Mouse (Mus musculus): Measurements from ENCODE around the gene Galnt6. TPM values are rescaled to one million over a fixed set of nuclear protein-coding genes. Genes with fewer than 3 reads are reported as not detected.

Galnt6 gene
- polyA plus RNA-seq, 1 experiment from 2014 or later: 1.6 TPM

DNA sequence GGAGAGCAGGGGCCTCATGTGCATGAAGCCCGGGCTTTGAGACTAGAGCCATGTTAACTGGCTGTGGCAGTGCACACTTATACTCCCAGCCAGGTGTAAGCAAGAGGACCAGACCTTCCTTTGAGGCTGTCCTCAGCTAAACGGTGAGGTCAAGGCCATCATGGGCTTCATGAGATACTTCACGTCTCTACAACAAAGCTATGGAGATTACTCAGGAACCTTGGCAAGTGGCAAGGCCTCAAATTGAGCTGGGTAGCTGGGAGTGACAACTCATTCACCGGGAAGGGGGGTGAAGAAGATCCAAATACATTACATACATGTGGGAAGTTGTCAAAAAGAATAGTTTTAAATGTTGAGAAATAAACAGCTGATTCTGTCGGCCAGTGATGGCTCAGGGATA is 68.4 kb downstream of the Galnt6 start:
- WGBS (ENCODE audit: insufficient replicate concordance): 78% methylated on average over 5 of the region's 5 CpGs
- no peak overlapping the region for H3K27ac ChIP-seq (ENCODE audit: low read depth)

DNA sequence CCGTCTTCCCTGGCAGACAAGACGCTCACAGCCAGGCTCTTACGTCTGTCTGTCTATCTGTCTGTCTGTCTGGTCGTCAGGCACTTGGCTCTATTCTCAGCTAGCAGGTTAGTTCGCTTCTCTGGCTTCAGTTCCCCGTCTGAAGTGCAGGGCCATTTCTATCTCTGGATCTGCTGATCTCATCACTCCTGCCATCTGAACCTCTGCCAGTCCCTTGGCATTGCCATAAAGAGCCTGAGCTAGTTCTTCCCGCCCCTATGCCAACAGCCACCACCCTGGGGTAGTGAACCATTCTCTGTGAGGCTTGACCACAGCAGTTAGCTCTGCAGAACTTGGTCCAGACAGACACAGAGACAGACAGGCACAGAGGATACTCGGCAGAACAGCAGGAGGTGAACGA is 68.9 kb downstream of the Galnt6 start:
- Histone ChIP-seq H3K27ac (ENCODE audit: low read depth) (no peak overlapping the region), H3K4me3 (ENCODE audit: low read depth, low read length) (no peak overlapping the region), H3K9ac (replicated peaks) (no peak overlapping the region), H3K36me3 (replicated peaks; ENCODE audit: insufficient read depth, low read length) (peaks cover 10% of the 10 kb centered on the region), H3K9me3 (ENCODE audit: low read length) (no peaks in the 10 kb centered on the region), H3K27me3 (ENCODE audit: insufficient read depth, low read length) (no peaks in the 10 kb centered on the region), H3K4me1 (ENCODE audit: insufficient read depth) (peaks cover 14% of the 10 kb centered on the region), H3K4me2 (ENCODE audit: low read depth, low read length) (no peak overlapping the region)
- TF ChIP-seq CTCF (IDR thresholded peaks at IDR 0.05; ENCODE audit: low read depth) (no peak), EP300 (IDR thresholded peaks at IDR 0.05; ENCODE audit: low read depth) (no peak)
- DNase-seq (no peak), ATAC-seq (no peak)
- 78% methylated on average over 9 of the region's 9 CpGs for WGBS (ENCODE audit: insufficient replicate concordance)

More for the DNA sequence above, 68.4 kb downstream of the Galnt6 start:
- H3K4me3 ChIP-seq (ENCODE audit: low read depth, low read length): no peak overlapping the region
- no peak overlapping the region for H3K9ac ChIP-seq (replicated peaks)
- TF ChIP-seq CTCF (IDR thresholded peaks at IDR 0.05; ENCODE audit: low read depth): no peak
- no peak for TF ChIP-seq EP300 (IDR thresholded peaks at IDR 0.05; ENCODE audit: low read depth)
- DNase-seq (no peak), ATAC-seq (no peak)
- H3K36me3 ChIP-seq (replicated peaks; ENCODE audit: insufficient read depth, low read length): peaks cover 10% of the 10 kb centered on the region
- peaks cover 17% of the 10 kb centered on the region for H3K4me1 ChIP-seq (ENCODE audit: insufficient read depth)
- H3K27me3 ChIP-seq (ENCODE audit: insufficient read depth, low read length): no peaks in the 10 kb centered on the region
- H3K9me3 ChIP-seq (ENCODE audit: low read length): no peaks in the 10 kb centered on the region
- H3K4me2 ChIP-seq (ENCODE audit: low read depth, low read length): no peak overlapping the region

DNA sequence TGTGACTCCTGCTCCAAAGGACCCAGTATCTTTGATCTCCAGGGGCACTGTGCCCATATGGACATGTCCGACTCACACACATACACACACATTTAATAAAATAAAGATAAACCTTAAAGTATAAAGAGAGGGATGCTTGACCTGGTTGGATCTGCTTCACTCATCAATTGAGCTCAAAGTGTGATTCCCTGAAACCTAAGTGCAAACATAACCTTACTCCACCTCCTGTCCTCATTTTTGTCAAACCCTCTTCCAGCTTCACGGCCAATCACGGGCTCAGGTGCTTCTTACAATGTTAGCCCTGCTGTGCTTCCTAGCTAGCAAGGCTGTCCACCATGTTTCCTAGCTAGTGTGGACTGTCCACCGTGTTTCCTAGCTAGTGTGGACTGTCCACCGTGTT is 74.0 kb downstream of the Galnt6 start:
- H3K27ac ChIP-seq (ENCODE audit: low read depth): no peak overlapping the region
- H3K9ac ChIP-seq (replicated peaks): no peak overlapping the region
- H3K4me2 ChIP-seq (ENCODE audit: low read depth, low read length): no peak overlapping the region
- H3K4me1 ChIP-seq (ENCODE audit: insufficient read depth): 0 out of 2 replicates have a peak, but pooled peaks cover 7% of the 10 kb centered on the region
- ATAC-seq: no peak
- 77% methylated on average over 5 of the region's 5 CpGs for WGBS (ENCODE audit: insufficient replicate concordance)
- no peak overlapping the region for H3K4me3 ChIP-seq (ENCODE audit: low read depth, low read length)
- DNase-seq: no peak
- TF ChIP-seq EP300 (IDR thresholded peaks at IDR 0.05; ENCODE audit: low read depth) (no peak), CTCF (IDR thresholded peaks at IDR 0.05; ENCODE audit: low read depth) (no peak)
- no peaks in the 10 kb centered on the region for H3K9me3 ChIP-seq (ENCODE audit: low read length)
- peaks cover 7% of the 10 kb centered on the region for H3K36me3 ChIP-seq (replicated peaks; ENCODE audit: insufficient read depth, low read length)
- no peaks in the 10 kb centered on the region for H3K27me3 ChIP-seq (ENCODE audit: insufficient read depth, low read length)

DNA sequence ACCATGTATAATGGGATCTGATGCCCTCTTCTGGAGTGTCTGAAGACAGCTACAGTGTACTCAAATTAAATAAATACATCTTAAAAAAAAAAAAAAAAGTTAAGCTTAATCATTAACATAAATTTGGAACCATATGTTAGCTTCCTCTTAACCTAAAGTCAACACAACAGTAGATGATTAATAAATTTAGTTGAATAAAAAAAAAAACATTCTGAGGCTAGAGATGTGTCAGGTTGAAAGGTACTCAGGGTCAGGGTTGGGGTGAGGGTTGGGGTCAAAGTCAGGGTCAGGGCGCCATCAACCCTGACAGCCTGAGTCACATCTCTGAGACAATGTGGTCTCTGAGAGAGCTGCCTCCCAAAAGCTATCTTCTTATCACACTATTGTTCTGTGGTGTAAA is 74.9 kb downstream of the Galnt6 start:
- H3K4me3 ChIP-seq (ENCODE audit: low read depth, low read length): no peak overlapping the region
- no peak for TF ChIP-seq EP300 (IDR thresholded peaks at IDR 0.05; ENCODE audit: low read depth)
- no peak for TF ChIP-seq CTCF (IDR thresholded peaks at IDR 0.05; ENCODE audit: low read depth)
- H3K27me3 ChIP-seq (ENCODE audit: insufficient read depth, low read length): no peaks in the 10 kb centered on the region
- peaks cover 5% of the 10 kb centered on the region for H3K36me3 ChIP-seq (replicated peaks; ENCODE audit: insufficient read depth, low read length)
- 65% methylated on average over 1 of the region's 1 CpGs for WGBS (ENCODE audit: insufficient replicate concordance)
- H3K4me1 ChIP-seq (ENCODE audit: insufficient read depth): 0 out of 2 replicates have a peak, but pooled peaks cover 7% of the 10 kb centered on the region
- H3K4me2 ChIP-seq (ENCODE audit: low read depth, low read length): no peak overlapping the region
- DNase-seq: no peak
- no peak for ATAC-seq
- no peak overlapping the region for H3K27ac ChIP-seq (ENCODE audit: low read depth)
- no peak overlapping the region for H3K9ac ChIP-seq (replicated peaks)
- H3K9me3 ChIP-seq (ENCODE audit: low read length): no peaks in the 10 kb centered on the region

DNA sequence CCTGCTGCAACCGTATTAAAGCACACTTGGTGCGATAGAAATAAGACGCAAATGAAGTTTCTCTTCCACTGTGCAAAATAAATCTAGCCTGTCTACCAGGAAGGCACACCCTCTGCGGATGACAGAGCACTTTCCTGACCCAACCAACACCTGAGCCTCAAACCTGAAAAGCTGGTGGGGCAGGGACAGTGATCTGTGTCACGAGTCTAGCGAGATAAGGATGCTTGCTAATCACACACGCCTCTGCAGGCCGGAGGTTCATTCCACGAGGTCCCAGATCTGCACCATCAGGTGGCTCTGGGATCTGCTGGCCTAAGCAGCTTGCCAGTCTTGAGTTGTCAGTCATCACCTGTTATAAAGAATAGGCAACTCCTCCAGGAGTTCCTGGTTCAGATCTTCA is 77.6 kb downstream of the Galnt6 start:
- 0 out of 2 replicates have a peak, but pooled peaks cover 7% of the 10 kb centered on the region for H3K4me1 ChIP-seq (ENCODE audit: insufficient read depth)
- TF ChIP-seq EP300 (IDR thresholded peaks at IDR 0.05; ENCODE audit: low read depth): no peak
- no peak for TF ChIP-seq CTCF (IDR thresholded peaks at IDR 0.05; ENCODE audit: low read depth)
- no peak overlapping the region for H3K4me2 ChIP-seq (ENCODE audit: low read depth, low read length)
- WGBS (ENCODE audit: insufficient replicate concordance): 66% methylated on average over 9 of the region's 9 CpGs
- DNase-seq: no peak
- peaks cover 4% of the 10 kb centered on the region for H3K36me3 ChIP-seq (replicated peaks; ENCODE audit: insufficient read depth, low read length)
- no peak overlapping the region for H3K4me3 ChIP-seq (ENCODE audit: low read depth, low read length)
- no peaks in the 10 kb centered on the region for H3K9me3 ChIP-seq (ENCODE audit: low read length)
- no peak for ATAC-seq
- no peak overlapping the region for H3K27ac ChIP-seq (ENCODE audit: low read depth)
- no peaks in the 10 kb centered on the region for H3K27me3 ChIP-seq (ENCODE audit: insufficient read depth, low read length)
- no peak overlapping the region for H3K9ac ChIP-seq (replicated peaks)

DNA sequence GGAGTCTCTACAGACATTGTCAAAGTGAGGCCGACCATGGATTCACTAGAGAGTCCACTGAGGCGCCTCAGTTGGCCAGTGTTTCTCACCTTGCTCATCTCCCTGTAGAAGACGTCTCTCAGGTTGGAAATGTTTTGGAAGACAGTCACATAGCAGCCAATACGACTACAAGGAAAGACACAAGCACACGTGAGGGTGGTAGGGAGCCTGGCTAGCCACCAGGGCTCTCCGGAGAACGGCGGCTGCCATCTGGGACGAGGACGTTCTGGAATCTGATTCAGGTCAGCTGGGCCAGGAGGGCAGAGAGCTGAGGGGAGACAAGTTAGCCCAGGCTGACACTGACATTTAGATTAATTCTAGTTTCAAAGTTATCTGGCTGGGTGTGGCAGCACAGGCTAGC is 79.1 kb downstream of the Galnt6 start:
- Histone ChIP-seq H3K27ac (ENCODE audit: low read depth) (no peak overlapping the region), H3K9me3 (ENCODE audit: low read length) (no peaks in the 10 kb centered on the region), H3K4me3 (ENCODE audit: low read depth, low read length) (no peak overlapping the region), H3K27me3 (ENCODE audit: insufficient read depth, low read length) (no peaks in the 10 kb centered on the region), H3K9ac (replicated peaks) (no peak overlapping the region), H3K4me2 (ENCODE audit: low read depth, low read length) (no peak overlapping the region), H3K36me3 (replicated peaks; ENCODE audit: insufficient read depth, low read length) (no peaks in the 10 kb centered on the region; the same call in 1 of the 2 replicates), H3K4me1 (ENCODE audit: insufficient read depth) (0 out of 2 replicates have a peak, but pooled peaks cover 4% of the 10 kb centered on the region)
- 90% methylated on average over 10 of the region's 10 CpGs for WGBS (ENCODE audit: insufficient replicate concordance)
- no peak for TF ChIP-seq EP300 (IDR thresholded peaks at IDR 0.05; ENCODE audit: low read depth)
- no peak for TF ChIP-seq CTCF (IDR thresholded peaks at IDR 0.05; ENCODE audit: low read depth)
- DNase-seq: no peak
- ATAC-seq: no peak

DNA sequence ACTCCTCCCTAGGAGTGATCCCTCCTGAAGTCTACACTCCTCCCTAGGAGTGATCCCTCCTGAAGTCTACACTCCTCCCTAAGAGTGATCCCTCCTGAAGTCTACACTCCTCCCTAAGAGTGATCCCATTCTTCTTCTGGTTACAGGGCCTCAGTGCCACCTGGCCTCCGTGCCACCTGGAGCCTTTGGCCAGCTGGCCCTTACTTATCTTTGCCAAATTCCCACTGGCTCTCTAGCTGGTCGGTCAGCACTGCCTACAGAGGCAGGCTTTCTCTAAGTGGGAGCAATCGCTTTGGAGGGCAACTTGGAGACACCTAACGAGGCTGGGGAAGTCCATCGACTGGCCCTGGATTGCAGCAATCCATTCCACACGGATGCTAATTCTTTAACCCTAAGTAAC is 83.0 kb downstream of the Galnt6 start:
- DNase-seq (no peak), ATAC-seq (no peak)
- 86% methylated on average over 6 of the region's 6 CpGs for WGBS (ENCODE audit: insufficient replicate concordance)
- H3K36me3 ChIP-seq (replicated peaks; ENCODE audit: insufficient read depth, low read length): peaks cover 2% of the 10 kb centered on the region; the same call in 1 of the 2 replicates
- no peaks in the 10 kb centered on the region for H3K4me1 ChIP-seq (ENCODE audit: insufficient read depth)
- H3K27me3 ChIP-seq (ENCODE audit: insufficient read depth, low read length): no peaks in the 10 kb centered on the region
- no peak overlapping the region for H3K9ac ChIP-seq (replicated peaks)
- no peak for TF ChIP-seq EP300 (IDR thresholded peaks at IDR 0.05; ENCODE audit: low read depth)
- no peak for TF ChIP-seq CTCF (IDR thresholded peaks at IDR 0.05; ENCODE audit: low read depth)
- no peaks in the 10 kb centered on the region for H3K9me3 ChIP-seq (ENCODE audit: low read length)
- no peak overlapping the region for H3K27ac ChIP-seq (ENCODE audit: low read depth)
- no peak overlapping the region for H3K4me2 ChIP-seq (ENCODE audit: low read depth, low read length)
- no peak overlapping the region for H3K4me3 ChIP-seq (ENCODE audit: low read depth, low read length)

All from liver, postnatal 0 days (tissue).